Mouse (Mus musculus) thymus, adult 2 months (tissue): ENCODE measurements around the gene Ptov1.

ENCODE experiments used
- CTCF ChIP-seq: fragments of 200-500 bp; IDR thresholded peaks from 2 replicates; pipeline ENCODE4 v1.5.1; 2012; ENCODE audit warnings: mild to moderate bottlenecking, control low read depth, low read length, moderate library complexity, borderline replicate concordance; ENCODE audit not compliant: control insufficient read depth, poor library complexity, insufficient read depth; ENCODE audit errors: extremely low read depth
- POLR2A ChIP-seq: fragments of 200-500 bp; IDR thresholded peaks from 2 replicates; pipeline ENCODE4 v1.6.1; 2012; ENCODE audit warnings: mild to moderate bottlenecking, low read length, control low read depth, moderate library complexity; ENCODE audit not compliant: control insufficient read depth, poor library complexity, insufficient read depth; ENCODE audit errors: extremely low read depth

GRCm38 (mm10) chr7:44828706-44829105 is 40.9 kb downstream of the Ptov1 start:
- TF ChIP-seq CTCF (no peak), POLR2A (no peak)
